Mouse (Mus musculus): ENCODE data around the gene Ccnk.

GRCm38 (mm10) chr12:108168909-108169308, 10.5 kb upstream of the Ccnk start:
- TF ChIP-seq USF1 (IDR thresholded peaks at IDR 0.05; ENCODE audit: low read depth) (no peak), CTCF (IDR thresholded peaks at IDR 0.05; ENCODE audit: control insufficient read depth, insufficient read depth, insufficient read length) (no peak), MYOD1 (IDR thresholded peaks at IDR 0.05; ENCODE audit: control insufficient read depth, insufficient read length, low read depth) (no peak), FOSL1 (IDR thresholded peaks at IDR 0.05; ENCODE audit: insufficient read depth, low read length, poor library complexity, severe bottlenecking) (no peak), CEBPB (IDR thresholded peaks at IDR 0.05; ENCODE audit: low read depth) (no peak)

Data from C2C12 (cell line).